Mouse (Mus musculus) left cerebral cortex, adult 8-10 months (tissue): ENCODE measurements at regions not wholly inside any gene's neighbourhood (a gene's known extent, or its start where the extent isn't known, plus 50 kb on each side); places are given as distances from the start of the nearest gene placed in this dataset.

Experiments
- DNase-seq, 2 experiments: peaks; one replicate each; pipeline ENCODE4 v3.0.0; 2022; ENCODE audit warnings: low spot score in 2 of 2

DNA sequence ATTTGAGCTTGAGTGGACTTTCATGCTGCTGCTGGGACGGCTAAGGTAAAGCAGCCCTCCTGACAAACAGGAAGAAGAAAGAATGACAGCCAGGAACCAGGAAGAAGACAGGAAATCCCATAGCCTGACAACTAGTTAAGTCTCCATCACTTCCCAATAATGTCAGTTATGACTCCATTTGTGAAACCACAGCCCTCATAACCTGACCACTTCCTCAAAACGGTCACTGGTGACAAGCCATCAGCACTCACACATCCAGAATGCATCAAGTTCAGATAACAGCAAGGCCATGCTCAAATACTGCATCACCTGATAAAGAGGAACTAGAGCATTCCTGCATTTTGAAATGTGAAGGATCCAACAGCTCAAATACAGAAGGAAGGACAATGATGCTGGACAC lies 288.3 kb downstream of the Zfp706 start:
- no peak for DNase-seq

DNA sequence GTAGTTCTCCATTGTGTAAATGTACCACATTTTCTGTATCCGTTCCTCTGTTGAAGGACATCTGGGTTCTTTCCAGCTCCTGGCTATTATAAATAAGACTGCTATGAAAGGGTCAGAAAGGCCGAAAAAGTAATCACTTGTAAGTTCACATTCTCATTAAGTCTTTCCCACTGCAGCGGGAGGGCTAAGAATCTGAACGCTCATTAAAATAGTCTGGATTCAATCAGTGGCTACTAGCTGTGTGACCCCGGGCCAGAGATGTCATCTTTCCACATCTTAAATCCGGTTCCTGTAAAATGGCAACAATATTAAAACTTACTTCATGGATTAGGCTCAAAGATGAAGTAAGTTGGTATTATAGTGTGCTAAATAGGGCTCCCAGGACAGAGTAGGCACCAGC lies 289.7 kb downstream of the Zfp706 start:
- DNase-seq: no peak

DNA sequence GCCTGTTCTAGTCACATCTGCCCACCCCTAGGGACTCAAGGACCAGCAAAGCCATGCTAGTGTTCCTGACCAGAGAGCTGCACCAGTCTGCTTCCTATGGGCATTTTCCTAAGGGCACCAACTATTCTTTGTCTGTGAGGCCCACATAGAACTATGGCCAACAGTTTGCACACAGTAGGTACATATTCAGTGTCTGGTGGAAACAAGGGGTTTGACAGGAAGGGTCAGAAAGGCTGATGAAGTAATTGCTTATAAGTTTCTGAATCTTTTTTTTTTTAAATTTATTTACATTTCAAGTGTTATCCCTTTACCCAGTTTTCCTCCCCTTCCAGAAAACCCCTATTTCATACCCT lies 290.9 kb downstream of the Zfp706 start:
- no peak for DNase-seq

DNA sequence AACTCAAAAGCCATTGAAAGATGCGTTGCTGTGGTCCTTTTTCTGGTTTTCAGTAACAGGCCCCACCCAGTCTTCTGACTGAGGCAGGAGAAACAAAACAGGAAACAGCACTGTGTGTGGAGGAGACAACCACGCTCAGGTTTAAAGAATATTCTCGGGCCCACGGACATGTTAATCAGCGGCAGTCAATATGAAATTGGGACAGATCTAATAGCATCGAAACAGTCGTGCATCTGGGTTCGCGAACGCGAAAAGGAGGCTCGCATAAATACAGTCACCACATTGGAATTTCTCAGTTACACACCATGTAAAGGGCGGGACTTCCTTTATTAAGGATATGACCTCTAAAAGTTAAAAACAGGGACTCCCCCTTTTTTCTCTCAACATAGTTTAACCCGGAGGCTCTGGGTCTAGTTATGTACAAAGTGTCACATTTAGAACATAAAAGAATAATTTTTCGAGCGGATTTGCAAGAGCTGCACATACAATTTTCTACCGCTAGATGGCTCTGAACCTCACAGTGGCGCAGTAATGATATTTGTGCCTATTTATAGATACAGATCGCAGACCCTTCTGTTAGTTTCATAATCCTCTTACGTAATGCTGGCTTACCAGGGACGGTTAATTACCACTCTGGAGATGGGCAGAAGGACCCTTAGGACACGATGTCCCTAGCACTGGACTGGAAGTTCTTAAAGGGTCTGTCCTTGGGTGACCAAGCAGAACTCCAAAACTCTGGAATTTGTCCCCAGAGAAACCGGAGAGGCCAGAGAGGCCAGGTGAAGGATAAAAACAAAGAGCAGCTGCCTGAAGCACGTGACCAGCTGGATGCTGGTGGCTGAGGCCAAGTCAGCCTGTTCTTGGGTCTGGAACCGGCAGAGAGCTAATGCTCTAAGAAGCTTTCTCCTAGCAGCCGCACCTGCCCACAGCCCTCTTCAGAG lies 291.6 kb downstream of the Zfp706 start:
- peak; percentile 70 for DNase-seq

DNA sequence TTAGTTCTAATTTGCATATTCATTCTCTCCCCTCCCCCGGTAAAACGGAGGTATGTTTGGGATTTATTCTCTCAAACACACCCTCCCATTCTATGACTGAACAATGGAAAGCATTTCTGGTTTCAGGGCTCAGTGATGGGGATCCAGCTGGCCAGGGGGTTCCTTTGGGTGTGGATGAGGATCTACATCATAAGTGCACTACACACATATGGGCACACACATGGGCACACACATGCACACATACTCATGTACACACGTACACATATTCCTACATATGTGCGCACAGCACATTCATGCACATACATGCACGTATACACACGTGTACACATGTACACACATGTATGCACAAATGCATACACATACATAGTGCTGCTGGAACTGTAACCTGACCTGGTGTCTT lies 292.4 kb downstream of the Zfp706 start:
- no peak for DNase-seq

DNA sequence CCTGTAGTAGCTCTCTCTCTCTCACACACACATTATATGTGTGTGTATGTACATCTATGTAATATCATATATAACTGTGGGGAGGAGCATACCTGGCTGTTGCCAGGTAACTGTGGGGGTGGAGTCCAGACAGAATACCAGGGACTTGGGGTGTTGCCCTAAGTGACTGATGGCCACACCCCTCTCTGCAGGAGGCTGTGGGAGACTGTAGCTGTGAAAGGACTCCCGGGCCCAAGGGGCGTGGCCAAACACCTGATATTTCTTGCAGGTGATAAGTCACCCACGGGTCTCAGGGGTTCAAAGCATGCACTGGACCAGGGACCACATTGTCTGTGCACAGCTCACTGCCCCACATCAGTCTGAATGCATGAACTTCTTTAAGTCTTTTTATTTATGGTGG lies 297.8 kb downstream of the Zfp706 start:
- no peak for DNase-seq

DNA sequence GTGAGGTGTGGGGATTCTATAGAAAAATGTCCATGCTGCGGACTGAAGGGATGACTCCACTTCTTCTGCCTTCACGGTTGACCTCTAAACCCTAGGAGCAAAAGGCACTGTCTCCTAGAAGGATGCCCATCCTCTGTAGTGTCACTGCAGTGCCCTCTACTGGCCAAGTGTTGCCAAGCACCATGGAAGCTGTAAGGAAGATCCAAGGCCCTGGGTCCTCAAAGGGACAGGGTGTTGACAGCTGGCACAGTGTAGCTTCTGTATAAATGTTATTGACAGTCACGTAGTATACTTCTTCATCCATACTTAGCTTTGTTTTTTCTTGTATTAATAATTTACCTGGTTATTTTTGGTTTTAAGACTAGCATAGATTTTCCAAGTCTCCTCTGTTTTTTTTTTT lies 299.1 kb downstream of the Zfp706 start:
- peak; percentile 42 to 65 for DNase-seq

DNA sequence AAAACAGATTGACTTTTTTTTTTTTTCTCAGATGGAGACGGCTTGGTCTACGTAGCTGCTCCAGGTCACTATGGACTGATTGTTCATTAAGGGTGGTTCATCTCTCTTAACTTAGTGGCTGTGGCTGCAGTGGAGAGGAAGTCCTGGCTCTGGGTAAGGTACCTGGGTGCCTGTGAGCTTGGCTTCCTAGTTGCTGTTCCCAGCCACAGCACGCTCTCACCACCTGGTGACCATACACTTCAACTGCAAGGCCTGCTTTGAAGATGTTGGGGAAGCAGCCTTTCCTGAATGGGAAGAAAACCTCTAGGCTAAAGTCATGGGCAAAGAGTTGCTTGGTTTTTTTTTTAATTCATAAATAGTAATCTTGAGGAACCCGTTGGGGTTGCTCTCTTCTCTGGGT lies 301.6 kb downstream of the Zfp706 start:
- no peak for DNase-seq

DNA sequence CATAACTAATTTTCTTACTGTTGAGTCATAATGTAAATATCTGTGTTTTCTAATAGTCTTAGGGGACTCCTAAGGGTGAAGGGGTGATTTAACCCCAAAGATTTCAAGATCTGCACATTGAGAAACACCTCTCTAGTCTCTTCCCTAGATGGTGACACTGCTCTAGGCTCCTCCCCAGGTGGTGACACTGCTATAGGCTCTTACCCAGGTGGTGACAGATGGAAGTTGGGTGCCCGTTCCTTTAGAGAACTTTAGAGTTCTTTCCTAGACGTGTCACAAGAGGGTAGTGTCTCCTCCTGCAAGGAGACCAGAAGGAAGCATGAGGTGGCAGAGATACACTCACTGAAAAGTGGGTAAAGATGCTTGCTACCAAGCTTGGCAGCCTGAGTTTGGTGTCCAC lies 302.2 kb downstream of the Zfp706 start:
- DNase-seq: no peak

DNA sequence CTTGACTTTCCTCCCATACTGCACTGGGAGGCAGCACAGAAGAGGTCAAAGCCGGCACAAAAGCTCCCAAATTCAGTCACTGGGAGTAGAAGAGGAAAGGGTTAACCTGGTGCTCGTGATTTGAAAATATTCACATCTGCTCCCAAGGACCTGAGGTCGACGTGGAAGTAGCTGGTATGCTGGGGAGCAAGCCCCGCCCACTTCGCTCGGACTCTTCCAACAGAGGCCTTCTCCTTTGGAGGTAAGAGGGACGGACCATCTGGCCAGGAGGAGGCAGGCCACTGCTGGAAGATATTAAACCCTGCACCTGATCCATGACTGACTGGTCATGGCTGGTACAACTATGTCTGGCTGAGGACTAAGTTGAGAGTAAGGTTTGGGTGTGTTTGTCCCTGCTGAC lies 305.7 kb downstream of the Zfp706 start:
- no peak for DNase-seq

DNA sequence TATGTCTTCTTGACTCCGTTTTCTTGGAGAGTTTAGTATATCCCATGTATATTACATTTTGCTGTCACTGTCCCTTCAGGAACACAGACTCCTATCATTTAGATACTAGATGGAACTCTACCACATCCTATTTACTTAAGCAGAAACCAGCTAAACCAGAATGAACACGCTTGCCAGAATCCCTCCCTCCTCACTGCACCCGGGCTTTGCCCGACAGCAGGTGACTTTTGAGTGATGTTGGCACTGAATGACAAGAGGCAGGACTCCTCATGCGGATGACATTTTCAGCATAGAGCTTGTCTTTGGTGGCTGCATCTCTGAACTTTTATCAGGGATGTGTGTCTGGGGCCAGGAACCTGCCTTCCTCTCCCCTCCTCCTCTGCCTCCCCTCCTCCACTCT lies 307.4 kb downstream of the Zfp706 start:
- no peak for DNase-seq

DNA sequence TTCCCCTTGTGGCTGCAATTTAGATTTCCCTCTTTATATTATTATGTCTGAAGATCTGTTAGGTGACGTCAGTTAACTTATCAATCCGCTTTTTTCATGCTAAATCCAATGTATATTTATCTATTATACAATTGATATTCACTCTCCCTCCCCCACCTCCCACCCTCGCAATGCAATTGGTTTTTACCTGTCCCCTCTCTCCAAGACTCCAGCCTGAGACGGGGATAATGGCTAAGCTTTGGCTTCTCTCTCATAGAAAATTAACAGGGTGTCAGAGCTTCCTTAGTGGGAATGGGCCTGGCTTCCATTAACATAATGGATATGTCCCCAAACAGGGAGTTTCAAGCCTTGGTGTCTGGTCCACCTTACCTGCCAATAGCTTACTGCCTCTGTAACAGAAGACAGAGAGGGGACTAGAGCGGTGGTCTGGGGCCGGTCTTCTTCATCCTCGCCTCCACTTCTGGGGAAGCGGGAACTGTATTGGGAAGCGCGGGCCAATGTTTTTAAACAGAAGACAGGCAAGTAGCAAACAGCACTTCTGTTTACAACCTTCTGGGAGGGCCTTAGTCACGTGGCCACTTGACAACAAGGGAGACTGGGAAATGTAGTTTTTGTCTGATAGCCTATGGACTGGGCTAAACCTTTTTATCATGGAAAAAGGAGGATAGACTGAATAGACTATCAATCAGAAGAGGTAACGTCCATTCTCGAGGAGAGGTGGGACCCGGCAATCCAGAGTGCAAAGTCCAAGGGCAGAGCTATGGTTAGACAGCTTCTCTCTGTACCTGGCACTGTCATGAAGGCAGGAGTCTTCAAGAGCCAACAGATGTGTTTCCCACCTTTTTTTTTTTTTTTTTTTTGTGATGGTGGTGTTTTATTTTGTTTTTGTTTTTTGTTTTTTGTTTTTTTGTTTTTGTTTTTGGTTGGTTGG lies 312.1 kb downstream of the Zfp706 start:
- no peak for DNase-seq

DNA sequence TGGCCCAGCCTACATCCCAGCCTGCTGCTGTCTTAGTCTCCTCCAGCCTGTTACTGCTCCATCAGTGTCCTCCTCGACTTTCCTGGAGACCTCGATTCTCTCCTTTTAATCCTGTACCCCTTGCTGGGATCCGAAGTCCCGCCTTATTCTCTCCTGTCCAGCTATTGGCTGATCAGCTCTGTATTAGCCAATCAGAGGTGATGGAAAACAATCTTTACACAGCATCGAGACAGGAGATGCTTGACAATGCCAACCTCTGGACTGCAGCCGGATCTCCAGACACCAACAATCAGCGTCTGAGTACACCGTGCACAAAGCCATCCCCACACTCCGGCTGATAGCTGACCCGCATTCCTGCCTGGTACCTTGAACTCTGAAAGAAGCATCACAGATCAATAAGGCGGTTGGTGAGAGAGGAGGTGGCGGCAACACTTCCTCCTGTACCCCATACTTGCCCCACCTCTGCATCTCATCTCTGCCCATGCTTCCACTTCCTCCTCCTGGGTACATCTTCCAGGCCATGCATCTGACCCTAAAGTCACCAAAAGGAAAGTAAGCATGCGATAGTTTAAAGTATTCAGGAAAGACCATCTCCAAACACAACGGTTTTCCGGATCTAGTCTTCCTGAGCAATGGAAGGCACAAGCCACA lies 316.4 kb downstream of the Zfp706 start:
- DNase-seq: no peak

DNA sequence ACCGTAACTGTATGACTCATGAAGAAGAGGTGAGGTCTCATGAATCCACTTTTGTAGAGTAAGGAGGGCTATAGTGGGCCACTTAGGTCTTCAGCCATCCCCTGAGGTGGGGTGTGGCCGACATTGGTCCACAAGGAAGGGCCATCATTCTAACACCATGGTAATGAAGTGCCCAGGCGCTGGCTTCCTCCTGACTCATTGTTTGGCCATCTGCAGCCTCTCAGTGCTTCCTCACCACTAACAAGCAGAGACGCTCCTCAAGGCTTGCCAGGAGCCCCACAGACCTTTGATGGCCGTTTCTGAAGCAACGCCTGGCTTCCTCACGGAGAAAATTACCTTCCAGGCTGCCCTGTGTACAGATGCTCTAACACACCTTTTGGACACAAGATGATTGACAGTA lies 317.7 kb downstream of the Zfp706 start:
- DNase-seq: no peak

DNA sequence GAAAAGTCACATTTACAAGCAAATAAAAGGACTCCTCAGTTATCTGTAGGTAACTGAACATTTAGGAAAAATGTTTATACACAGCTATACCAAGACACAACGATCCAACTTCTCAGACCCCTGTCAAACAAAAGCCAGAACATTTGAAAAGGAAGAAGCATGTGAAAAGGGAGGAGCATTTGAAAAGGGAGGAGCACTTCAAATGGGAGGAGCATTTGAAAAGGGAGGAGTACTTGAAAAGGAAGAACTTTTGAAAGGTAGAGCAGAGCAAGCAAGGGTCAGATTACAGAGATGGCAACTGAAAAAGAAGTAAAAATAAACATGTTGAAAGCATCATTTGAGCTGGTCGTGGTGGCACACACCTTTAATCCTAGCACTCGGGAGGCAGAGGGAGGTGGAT lies 318.3 kb downstream of the Zfp706 start:
- DNase-seq: no peak

DNA sequence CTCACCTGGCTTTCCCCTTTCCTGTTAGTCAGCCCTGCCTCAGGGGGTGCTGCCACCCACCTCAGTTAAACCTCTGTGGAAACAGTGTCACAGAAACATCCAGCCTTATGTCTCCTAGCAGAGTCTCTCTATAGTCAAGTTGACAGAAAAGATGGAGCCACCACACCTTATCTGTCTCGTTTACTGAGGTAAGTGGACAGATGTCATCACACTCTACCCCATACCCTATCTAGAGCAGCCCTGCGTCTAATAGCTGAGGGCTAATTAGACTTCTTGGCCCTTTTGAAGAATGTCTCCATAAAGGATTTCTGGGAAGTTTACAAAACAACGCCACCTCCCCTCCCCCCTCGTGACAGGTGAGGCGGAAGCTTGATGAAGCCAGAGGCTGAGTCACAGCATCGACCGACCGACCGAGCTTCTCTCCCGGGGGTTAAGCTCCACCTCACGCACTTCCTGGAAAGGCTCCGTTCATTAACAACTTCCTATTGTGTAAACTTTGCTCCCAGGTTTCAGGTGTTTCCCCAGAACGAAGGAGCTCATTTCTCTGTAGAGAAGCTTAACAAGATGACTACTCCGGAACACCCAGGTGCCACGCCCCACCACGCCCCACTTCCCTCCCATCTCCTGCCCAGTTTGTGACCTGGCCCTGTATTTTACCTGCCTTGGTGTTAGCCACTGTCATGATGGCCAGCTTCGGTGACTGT lies 319.4 kb downstream of the Zfp706 start:
- no peak for DNase-seq

DNA sequence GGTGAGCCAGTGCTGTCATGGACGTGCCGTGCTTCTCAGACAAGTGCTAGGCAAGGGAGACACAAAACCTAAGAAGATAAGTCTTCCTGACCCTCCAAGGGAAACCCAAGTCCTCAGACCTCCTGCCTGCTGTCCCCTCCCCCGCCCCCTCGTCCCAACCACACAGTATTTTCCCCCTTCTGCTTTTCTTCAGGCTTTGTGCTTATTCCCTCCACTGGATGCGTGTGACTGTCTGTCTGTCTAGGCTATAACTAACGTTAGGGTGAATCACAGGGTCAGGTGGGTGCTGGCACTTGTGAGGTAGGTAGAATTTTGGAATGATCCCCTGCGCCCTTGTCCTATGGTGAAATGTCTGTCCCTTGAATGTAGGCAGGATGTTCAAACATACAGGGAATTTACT lies 322.9 kb downstream of the Zfp706 start:
- DNase-seq: no peak

DNA sequence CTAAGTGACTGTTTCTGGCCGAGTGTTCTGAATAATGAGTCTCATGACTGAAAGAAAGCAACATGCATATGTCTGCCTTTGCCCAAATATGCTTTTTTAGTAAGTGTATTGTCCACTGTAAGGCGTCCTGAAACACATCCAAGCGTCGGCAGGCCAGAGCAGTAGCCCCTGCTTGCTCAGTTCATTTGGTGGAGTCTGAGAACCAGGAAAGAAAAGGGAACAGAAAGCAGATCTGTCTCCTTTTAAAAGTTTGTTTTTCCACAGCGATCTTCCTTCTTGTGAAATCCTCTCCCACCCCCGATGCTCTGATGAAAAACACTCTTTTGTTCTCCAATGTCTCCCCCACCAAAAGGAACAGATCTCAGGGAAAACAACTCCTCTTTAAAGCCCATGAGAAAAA lies 324.7 kb downstream of the Zfp706 start:
- DNase-seq: no peak

DNA sequence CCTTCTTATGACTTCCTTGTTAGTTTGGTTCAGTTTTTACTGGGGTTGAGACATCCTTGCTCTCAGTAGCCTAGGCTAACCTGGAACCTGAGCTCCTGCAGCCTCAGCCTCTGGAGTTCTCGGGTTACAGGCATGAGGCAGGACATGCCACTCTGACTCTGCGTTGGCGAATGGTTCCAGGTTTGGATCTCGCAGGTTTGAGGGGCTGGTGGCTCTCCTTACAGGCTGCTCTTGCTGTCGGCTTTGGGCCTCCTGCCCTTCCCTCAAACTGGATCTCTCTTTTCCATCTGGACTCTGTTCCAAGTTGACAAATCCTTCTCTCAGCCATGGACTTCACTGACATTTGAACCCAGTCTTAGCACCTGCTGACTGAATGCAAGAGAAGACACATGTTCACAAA lies 325.4 kb downstream of the Zfp706 start:
- DNase-seq: no peak

DNA sequence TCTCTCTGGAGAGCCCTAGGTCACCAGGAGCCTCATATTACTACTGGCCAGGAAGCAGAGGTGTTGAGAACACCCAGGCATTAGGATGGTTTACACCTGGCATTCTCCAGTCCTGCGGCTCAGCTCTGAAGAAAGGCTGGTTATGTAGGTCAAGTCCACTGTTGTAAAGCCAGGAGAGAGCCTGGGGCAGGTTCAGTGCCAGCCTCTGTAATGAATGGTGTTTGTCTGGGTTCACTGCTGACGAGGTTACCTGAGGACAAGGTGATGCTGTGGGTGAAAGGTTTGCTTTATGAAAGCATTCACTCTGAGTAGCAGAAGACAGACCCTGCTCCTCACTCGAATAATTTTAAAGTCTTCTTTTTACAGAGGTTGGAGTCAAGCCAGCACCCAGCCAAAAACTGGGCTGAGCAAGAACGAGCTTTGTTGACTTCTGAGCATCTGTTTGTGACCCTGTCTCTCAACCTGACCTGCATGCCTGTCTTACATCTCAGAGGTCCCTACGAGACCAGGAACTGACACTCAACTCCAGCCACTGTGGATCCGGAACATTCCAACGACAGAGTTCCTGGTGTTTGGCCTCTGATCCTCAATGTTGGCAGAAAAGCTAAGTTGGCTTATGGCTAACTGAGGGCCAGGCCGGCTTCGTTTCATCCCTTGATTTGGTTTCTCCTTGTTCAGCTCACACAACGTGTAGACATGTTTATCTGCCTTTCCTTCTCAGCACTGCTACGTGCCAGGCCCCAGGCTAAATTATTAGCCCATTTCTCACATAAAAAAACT lies 327.0 kb downstream of the Zfp706 start:
- DNase-seq: no peak

DNA sequence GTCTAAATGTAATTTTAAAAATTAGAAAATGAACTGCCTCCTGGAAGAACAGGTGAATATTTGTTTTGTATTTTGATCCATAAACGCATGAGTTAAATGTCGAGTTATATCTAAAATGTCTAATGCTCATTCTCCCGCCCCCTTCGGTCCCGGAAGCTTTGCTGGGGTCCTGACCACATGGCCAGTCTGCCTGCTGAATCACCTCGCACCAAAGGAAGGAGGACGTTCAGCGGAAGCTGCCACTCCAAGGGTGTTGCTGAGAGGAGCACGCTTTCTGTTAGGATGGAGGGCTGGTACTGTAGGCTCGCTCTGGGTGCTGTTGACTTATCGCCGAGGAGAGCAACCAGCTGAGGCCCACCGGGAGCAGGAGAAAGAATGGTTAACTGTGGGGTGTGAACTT lies 328.0 kb downstream of the Zfp706 start:
- no peak for DNase-seq
